Mouse (Mus musculus): ENCODE measurements around the gene Nfib. TPM values are rescaled to one million over a fixed set of nuclear protein-coding genes. Genes with fewer than 3 reads are reported as not detected.
A peak's percentile ranks its signal among the peaks of the same experiment; 100 is the strongest.

Gene Nfib
- polyA plus RNA-seq, 1 experiment from 2014 or later = 58.8 TPM

DNA sequence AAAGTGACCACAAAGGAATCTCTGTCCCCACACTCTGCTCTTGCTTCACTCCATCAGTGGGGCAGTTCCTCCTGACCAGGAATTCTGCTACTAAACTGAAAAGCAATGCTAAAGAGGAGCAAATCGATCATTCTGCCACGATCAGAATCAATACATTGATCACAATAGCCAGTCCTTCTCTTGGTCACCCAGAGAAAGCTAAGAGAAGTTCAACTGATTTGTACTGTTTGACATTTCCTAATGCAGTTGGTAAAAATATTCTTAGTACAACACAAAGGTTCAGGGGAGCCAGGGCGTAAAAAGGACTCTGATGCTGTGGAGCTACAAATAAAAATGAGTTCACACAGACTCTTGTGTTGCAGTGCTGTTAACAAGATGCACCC, 234.6 kb downstream of the Nfib start:
- Histone ChIP-seq H3K4me2 (no peak overlapping the region), H3K27ac (no peak overlapping the region), H3K36me3 (no peaks in the 10 kb centered on the region), H3K9me3 (no peaks in the 10 kb centered on the region), H3K4me3 (replicated peaks) (no peak overlapping the region), H3K27me3 (no peaks in the 10 kb centered on the region), H3K4me1 (replicated peaks) (peaks cover 61% of the 10 kb centered on the region), H3K9ac (replicated peaks) (no peak overlapping the region)
- ATAC-seq (ENCODE audit: insufficient number of reproducible peaks, insufficient read depth, low FRiP score, low TSS enrichment, low read depth) = no peak
- 90% methylated on average over 3 of the region's 3 CpGs for WGBS

DNA sequence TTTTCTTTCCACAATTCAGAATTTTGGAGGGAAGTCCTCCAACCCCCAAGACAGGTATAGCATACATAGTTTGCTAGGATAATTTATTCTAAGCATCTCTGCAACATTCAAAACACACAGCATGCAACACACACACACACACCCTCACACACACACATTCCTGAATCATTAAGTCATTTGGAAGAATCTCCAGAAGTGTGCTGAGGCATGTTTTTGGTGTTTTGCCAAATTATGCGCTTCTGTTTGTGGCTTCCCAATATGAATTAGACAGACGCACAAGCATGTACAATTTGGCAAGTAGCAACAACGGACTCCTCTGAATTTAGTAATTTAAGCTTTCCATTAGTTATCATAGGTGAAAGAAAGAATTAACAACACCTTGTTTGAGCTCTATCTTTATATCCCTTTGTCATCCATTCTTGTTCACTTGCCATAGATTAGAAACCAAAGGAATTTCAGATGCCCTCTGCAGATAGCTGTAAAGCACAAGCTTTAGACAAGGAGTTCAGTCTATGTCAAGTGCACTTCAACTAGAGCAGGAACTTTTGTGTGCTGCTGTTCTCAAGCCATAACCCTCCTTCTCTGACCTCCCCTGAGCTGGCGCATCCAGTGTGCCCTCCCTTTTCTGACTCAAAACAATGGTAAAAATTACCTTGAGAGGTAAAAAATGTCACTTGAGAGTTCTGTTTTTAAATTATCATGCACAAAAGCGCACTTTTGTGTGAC, 235.2 kb downstream of the Nfib start:
- no peak for ATAC-seq (ENCODE audit: insufficient number of reproducible peaks, insufficient read depth, low FRiP score, low TSS enrichment, low read depth)
- Histone ChIP-seq H3K36me3 (no peaks in the 10 kb centered on the region), H3K4me2 (no peak overlapping the region), H3K4me3 (replicated peaks) (no peak overlapping the region), H3K9ac (replicated peaks) (no peak overlapping the region), H3K27me3 (no peaks in the 10 kb centered on the region), H3K27ac (no peak overlapping the region), H3K9me3 (no peaks in the 10 kb centered on the region), H3K4me1 (replicated peaks) (peaks cover 60% of the 10 kb centered on the region)
- WGBS = 92% methylated on average over 5 of the region's 5 CpGs

- 86% methylated on average over 3 of the region's 3 CpGs for WGBS
- Histone ChIP-seq H3K4me2 (no peak overlapping the region), H3K27ac (no peak overlapping the region), H3K36me3 (no peaks in the 10 kb centered on the region), H3K9me3 (no peaks in the 10 kb centered on the region), H3K9ac (replicated peaks) (no peak overlapping the region), H3K27me3 (no peaks in the 10 kb centered on the region), H3K4me3 (replicated peaks) (no peak overlapping the region), H3K4me1 (replicated peaks) (peaks cover 57% of the 10 kb centered on the region)
- ATAC-seq (ENCODE audit: insufficient number of reproducible peaks, insufficient read depth, low FRiP score, low TSS enrichment, low read depth) = no peak
Measured at GRCm38 (mm10) chr4:82468944-82469343, 236.6 kb downstream of the Nfib start.

GRCm38 (mm10) chr4:82466717-82467116, 238.8 kb downstream of the Nfib start:
- WGBS = 74% methylated on average over 8 of the region's 8 CpGs

DNA sequence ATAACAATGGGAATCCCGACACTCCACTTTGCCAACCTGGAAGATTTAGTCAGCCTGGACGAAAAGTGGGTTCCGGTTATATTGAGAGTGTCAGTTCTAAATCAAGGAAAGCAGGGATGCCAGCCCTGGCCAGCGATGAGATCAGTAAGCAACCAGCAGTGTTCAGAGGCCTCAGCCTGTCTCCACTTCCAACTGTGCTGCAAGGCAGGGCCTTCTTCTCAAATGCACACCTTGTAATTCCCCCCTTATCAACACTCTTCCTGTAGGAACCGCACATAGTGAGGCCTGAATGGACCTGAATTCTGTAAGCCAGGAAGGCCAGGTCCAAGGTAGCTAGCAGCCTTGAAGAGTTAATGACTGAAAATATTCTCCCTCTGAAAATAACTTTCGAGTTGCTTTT, 239.4 kb downstream of the Nfib start:
- Histone ChIP-seq H3K36me3 (no peaks in the 10 kb centered on the region), H3K4me1 (replicated peaks) (peaks cover 52% of the 10 kb centered on the region), H3K9me3 (no peaks in the 10 kb centered on the region), H3K27ac (peak overlapping the region; percentile 64), H3K27me3 (no peaks in the 10 kb centered on the region), H3K4me3 (replicated peaks) (no peak overlapping the region), H3K9ac (replicated peaks) (no peak overlapping the region; the same call in 1 of the 2 replicates), H3K4me2 (no peak overlapping the region)
- ATAC-seq (ENCODE audit: insufficient number of reproducible peaks, insufficient read depth, low FRiP score, low TSS enrichment, low read depth) = no peak
- WGBS = 78% methylated on average over 6 of the region's 6 CpGs

More at GRCm38 (mm10) chr4:82466717-82467116, 238.8 kb downstream of the Nfib start:
- Histone ChIP-seq H3K4me2 (no peak overlapping the region), H3K27me3 (no peaks in the 10 kb centered on the region), H3K4me1 (replicated peaks) (peaks cover 56% of the 10 kb centered on the region), H3K27ac (peak overlapping the region; percentile 64), H3K9ac (replicated peaks) (no peak overlapping the region), H3K4me3 (replicated peaks) (no peak overlapping the region), H3K36me3 (no peaks in the 10 kb centered on the region), H3K9me3 (no peaks in the 10 kb centered on the region)
- no peak for ATAC-seq (ENCODE audit: insufficient number of reproducible peaks, insufficient read depth, low FRiP score, low TSS enrichment, low read depth)

DNA sequence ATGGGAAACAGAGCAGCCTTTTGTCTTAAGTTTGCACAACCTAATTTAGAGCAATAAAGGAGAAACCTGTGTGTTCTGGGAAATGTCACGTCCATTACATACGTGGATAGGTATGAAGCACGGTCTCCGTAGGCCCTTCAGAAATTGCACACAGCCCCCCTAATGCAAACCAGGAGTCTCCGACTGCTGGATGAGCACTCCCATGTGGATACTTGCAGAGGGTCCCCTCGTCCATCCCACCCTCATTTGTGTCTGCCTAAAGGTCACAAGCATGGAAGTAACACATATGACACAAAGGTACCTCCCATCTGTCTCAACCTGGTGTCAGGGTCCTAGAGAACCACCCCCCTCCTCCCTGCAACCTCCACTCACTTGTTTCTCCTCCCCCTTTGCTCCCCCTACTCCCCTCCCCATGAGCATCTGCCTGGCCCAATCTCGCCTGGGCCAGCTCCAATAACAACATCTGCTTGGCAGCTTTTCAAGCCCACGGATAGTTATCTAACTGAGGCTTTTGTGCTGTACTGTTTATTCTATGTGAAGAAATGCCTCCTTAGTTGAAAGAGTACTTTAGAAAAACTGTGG, 241.4 kb downstream of the Nfib start:
- WGBS = 24% methylated on average over 8 of the region's 8 CpGs
- Histone ChIP-seq H3K9me3 (no peaks in the 10 kb centered on the region), H3K36me3 (no peaks in the 10 kb centered on the region), H3K4me2 (peak overlapping the region; percentile 35), H3K27ac (peak overlapping the region; percentile 56), H3K4me3 (replicated peaks) (no peak overlapping the region), H3K9ac (replicated peaks) (0 out of 2 replicates have a peak overlapping the region, but pooled peaks have one; percentile 23), H3K4me1 (replicated peaks) (peaks cover 53% of the 10 kb centered on the region), H3K27me3 (no peaks in the 10 kb centered on the region)
- peak; percentile 39; the same call in 1 of the 2 replicates for ATAC-seq (ENCODE audit: insufficient number of reproducible peaks, insufficient read depth, low FRiP score, low TSS enrichment, low read depth)

DNA sequence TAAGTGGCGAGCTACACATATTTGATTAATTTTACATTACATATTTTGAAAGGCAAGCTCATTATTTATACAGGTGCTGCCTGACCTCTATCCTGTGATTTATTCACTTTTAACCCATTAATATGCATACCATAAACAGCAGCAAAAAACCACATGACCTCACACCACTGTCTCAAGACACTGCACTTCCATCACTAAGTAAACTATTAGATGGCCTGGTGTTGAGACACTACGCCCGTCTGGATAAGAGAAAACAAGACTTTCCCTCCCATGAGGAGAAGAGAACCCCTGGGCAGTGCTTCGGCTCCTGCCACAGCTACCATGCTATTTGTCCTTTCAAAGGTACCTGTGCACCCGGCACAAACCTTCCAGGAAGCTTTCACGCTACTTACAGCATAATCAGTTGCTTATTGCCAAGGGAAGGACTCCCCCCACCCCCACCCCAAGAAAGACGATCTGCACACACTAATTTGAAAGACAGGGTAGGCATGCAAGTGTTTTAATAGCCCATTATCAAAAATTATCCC, 242.3 kb downstream of the Nfib start:
- ATAC-seq (ENCODE audit: insufficient number of reproducible peaks, insufficient read depth, low FRiP score, low TSS enrichment, low read depth) = no peak
- no peak overlapping the region for H3K4me3 ChIP-seq (replicated peaks)
- no peaks in the 10 kb centered on the region for H3K36me3 ChIP-seq
- 53% methylated on average over 7 of the region's 7 CpGs for WGBS
- peaks cover 49% of the 10 kb centered on the region for H3K4me1 ChIP-seq (replicated peaks)
- no peaks in the 10 kb centered on the region for H3K9me3 ChIP-seq
- H3K9ac ChIP-seq (replicated peaks) = no peak overlapping the region
- no peaks in the 10 kb centered on the region for H3K27me3 ChIP-seq
- no peak overlapping the region for H3K4me2 ChIP-seq
- H3K27ac ChIP-seq = peak overlapping the region; percentile 47; the same call in 1 of the 2 replicates

DNA sequence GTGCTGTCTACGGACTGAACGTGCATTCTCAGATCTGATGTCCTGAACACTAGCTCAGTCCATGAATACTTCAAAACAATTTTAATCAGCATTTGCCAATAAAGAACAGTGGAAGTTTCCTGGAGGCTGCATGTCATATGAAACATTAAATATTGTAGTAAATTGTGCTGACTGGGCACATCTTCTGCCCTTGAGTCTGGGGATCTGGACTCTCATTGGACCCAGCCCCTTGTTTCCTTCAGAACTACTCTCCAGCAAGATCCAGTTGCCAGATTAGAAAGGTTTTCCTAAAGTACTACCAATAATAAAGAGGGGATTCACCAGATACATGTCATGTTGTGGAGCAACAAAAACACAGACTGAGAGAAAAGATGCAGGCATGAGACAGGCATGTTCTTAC, 243.9 kb downstream of the Nfib start:
- H3K27me3 ChIP-seq = no peaks in the 10 kb centered on the region
- H3K4me3 ChIP-seq (replicated peaks) = no peak overlapping the region
- no peak overlapping the region for H3K4me2 ChIP-seq
- H3K27ac ChIP-seq = no peak overlapping the region
- H3K36me3 ChIP-seq = no peaks in the 10 kb centered on the region
- H3K9me3 ChIP-seq = no peaks in the 10 kb centered on the region
- H3K4me1 ChIP-seq (replicated peaks) = peaks cover 45% of the 10 kb centered on the region
- H3K9ac ChIP-seq (replicated peaks) = no peak overlapping the region
- WGBS = 95% methylated on average over 2 of the region's 2 CpGs
- ATAC-seq (ENCODE audit: insufficient number of reproducible peaks, insufficient read depth, low FRiP score, low TSS enrichment, low read depth) = no peak

- ATAC-seq (ENCODE audit: insufficient number of reproducible peaks, insufficient read depth, low FRiP score, low TSS enrichment, low read depth) = no peak
- 95% methylated on average over 10 of the region's 10 CpGs for WGBS
- Histone ChIP-seq H3K9ac (replicated peaks) (no peak overlapping the region), H3K27ac (no peak overlapping the region), H3K4me2 (no peak overlapping the region), H3K27me3 (no peaks in the 10 kb centered on the region), H3K4me3 (replicated peaks) (no peak overlapping the region), H3K4me1 (replicated peaks) (peaks cover 33% of the 10 kb centered on the region), H3K36me3 (no peaks in the 10 kb centered on the region), H3K9me3 (no peaks in the 10 kb centered on the region)
Measured at GRCm38 (mm10) chr4:82458895-82459294, 246.7 kb downstream of the Nfib start.

GRCm38 (mm10) chr4:82456908-82457307, 248.6 kb downstream of the Nfib start:
- H3K36me3 ChIP-seq = no peaks in the 10 kb centered on the region
- H3K27ac ChIP-seq = no peak overlapping the region
- H3K9me3 ChIP-seq = no peaks in the 10 kb centered on the region
- H3K4me2 ChIP-seq = no peak overlapping the region
- peaks cover 36% of the 10 kb centered on the region for H3K4me1 ChIP-seq (replicated peaks)
- H3K27me3 ChIP-seq = no peaks in the 10 kb centered on the region
- no peak for ATAC-seq (ENCODE audit: insufficient number of reproducible peaks, insufficient read depth, low FRiP score, low TSS enrichment, low read depth)
- no peak overlapping the region for H3K9ac ChIP-seq (replicated peaks)
- 85% methylated on average over 5 of the region's 5 CpGs for WGBS
- no peak overlapping the region for H3K4me3 ChIP-seq (replicated peaks)

GRCm38 (mm10) chr4:82456323-82456713, 249.2 kb downstream of the Nfib start:
- Histone ChIP-seq H3K27ac (no peak overlapping the region), H3K27me3 (no peaks in the 10 kb centered on the region), H3K4me2 (no peak overlapping the region), H3K9me3 (no peaks in the 10 kb centered on the region), H3K36me3 (no peaks in the 10 kb centered on the region), H3K9ac (replicated peaks) (no peak overlapping the region), H3K4me1 (replicated peaks) (peaks cover 36% of the 10 kb centered on the region), H3K4me3 (replicated peaks) (no peak overlapping the region)
- 54% methylated on average over 3 of the region's 3 CpGs for WGBS
- no peak for ATAC-seq (ENCODE audit: insufficient number of reproducible peaks, insufficient read depth, low FRiP score, low TSS enrichment, low read depth)
